ENCODE assay signal across 20 mouse cellular contexts in genomic region chr5:62858282-62858681, GRCm38 (mm10). TPM values are rescaled to one million over a fixed set of nuclear protein-coding genes. Genes with fewer than 3 reads are reported as not detected.
DNase-seq lines count a peak whose midpoint lies in the region; ATAC-seq lines count a peak whose summit lies in the region.
"Had no signal": no experiment of that assay in that cellular context is flagged by ENCODE, and none has a peak within 500 bp of the region (broad histone marks: within the 10 kb centered on the region; RNA-seq: fewer than 3 reads in every experiment).

No protein-coding gene starts in this region.

- no peaks in the 10 kb centered on the region for H3K27me3 ChIP-seq in hindbrain, embryonic 14.5 days (ENCODE audit: control insufficient read depth, insufficient read depth, low read length)
- H3K27me3 ChIP-seq: forebrain, embryonic 12.5 days; heart, embryonic 12.5 days; hindbrain, embryonic 12.5 days had no signal

- H3K9ac ChIP-seq in hindbrain, embryonic 14.5 days = no peak overlapping the region
- H3K9ac ChIP-seq: forebrain, embryonic 12.5 days; heart, embryonic 12.5 days; hindbrain, embryonic 12.5 days; liver, embryonic 14.5 days had no signal

- H3K4me1 ChIP-seq in hindbrain, embryonic 14.5 days (replicated peaks; ENCODE audit: control insufficient read depth, insufficient read depth, low read length) = no peaks in the 10 kb centered on the region
- H3K4me1 ChIP-seq: forebrain, embryonic 12.5 days; heart, embryonic 12.5 days; hindbrain, embryonic 12.5 days; midbrain, embryonic 10.5 days had no signal

- peak; percentile 64 for ATAC-seq in megakaryocyte, adult 5-6 weeks (ENCODE audit: poor library complexity, severe bottlenecking)
- no peak for ATAC-seq in hindbrain, embryonic 14.5 days (ENCODE audit: low FRiP score)

- 81% methylated on average over 2 of the region's 2 CpGs for WGBS in hindbrain, embryonic 14.5 days

- H3K4me3 ChIP-seq in hindbrain, embryonic 14.5 days (replicated peaks; ENCODE audit: low read length) = no peak overlapping the region
- H3K4me3 ChIP-seq: forebrain, embryonic 12.5 days; heart, embryonic 12.5 days; hindbrain, embryonic 12.5 days; midbrain, embryonic 10.5 days; myocyte had no signal

- DNase-seq in CD4-positive helper T cell, adult 2 months (ENCODE audit: low read depth, low spot score) = peak; percentile 92
- DNase-seq in CD8-positive naive resting alpha-beta T cell, adult 2 months (ENCODE audit: low read depth in 2 of 2, low spot score in 2 of 2) = peak; percentile 77 to 82
- peak; percentile 93 for DNase-seq in thymus, postnatal 0 days (ENCODE audit: low spot score)
- no peak for DNase-seq in adrenal gland, postnatal 25 days
- DNase-seq in hindbrain, embryonic 14.5 days (ENCODE audit: low spot score) = no peak
- DNase-seq in testis, postnatal 14 days (ENCODE audit: low spot score) = no peak
- DNase-seq: cerebellum, postnatal 14 days; gastrocnemius, postnatal 14 days; kidney, adult 2 months; right cerebral cortex, postnatal 4 days had no signal

- no peak overlapping the region for H3K27ac ChIP-seq in hindbrain, embryonic 14.5 days
- H3K27ac ChIP-seq: forebrain, embryonic 12.5 days; hindbrain, embryonic 12.5 days; liver, embryonic 14.5 days; midbrain, embryonic 10.5 days had no signal

- no peak overlapping the region for H3K4me2 ChIP-seq in hindbrain, embryonic 14.5 days (replicated peaks)
- H3K4me2 ChIP-seq: forebrain, embryonic 12.5 days; heart, embryonic 12.5 days; hindbrain, embryonic 12.5 days had no signal

- H3K9me3 ChIP-seq in hindbrain, embryonic 14.5 days (ENCODE audit: control insufficient read depth, low read length) = no peaks in the 10 kb centered on the region
- H3K9me3 ChIP-seq: forebrain, embryonic 12.5 days; heart, embryonic 12.5 days; hindbrain, embryonic 12.5 days; midbrain, embryonic 10.5 days had no signal

- no peaks in the 10 kb centered on the region for H3K36me3 ChIP-seq in hindbrain, embryonic 14.5 days (replicated peaks; ENCODE audit: control insufficient read depth, insufficient read depth)
- H3K36me3 ChIP-seq: forebrain, embryonic 12.5 days; heart, embryonic 12.5 days; hindbrain, embryonic 12.5 days; midbrain, embryonic 10.5 days had no signal

RNA-seq across cellular contexts. Expression of gene Dthd1, which starts 44.7 kb away (rescaled TPM):
- total RNA-seq in megakaryocyte, adult 5-6 weeks (2015) = not detected in 2 replicates
- total RNA-seq in megakaryocyte, adult 5-6 weeks (2017) = not detected in 2 replicates
- polyA plus RNA-seq in thymus, postnatal 0 days (2015; fragmentation: Nextera tagmentation; extraction: Ambion mirVana) = not detected in 2 replicates
- total RNA-seq in adrenal gland, postnatal 25 days (2021) = not detected in 2 replicates
- not detected in 2 replicates for polyA plus RNA-seq in hindbrain, embryonic 14.5 days (2014; fragmentation: Nextera tagmentation; extraction: Ambion mirVana)
- total RNA-seq: gastrocnemius, postnatal 14 days; left cerebral cortex, postnatal 14 days; MEL had no signal
- polyA plus RNA-seq: embryonic facial prominence, embryonic 11.5 days; forebrain, embryonic 12.5 days; hindbrain, embryonic 12.5 days; kidney, adult 2 months; liver, embryonic 14.5 days; midbrain, embryonic 10.5 days had no signal

Comparison
In these comparisons a context has a peak if more than half of its experiments do, and no peak if none do; other contexts are left out.
1. DNase-seq: peak in CD4-positive helper T cell, adult 2 months (single experiment), CD8-positive naive resting alpha-beta T cell, adult 2 months (2 of 2) and thymus, postnatal 0 days (single experiment); none in adrenal gland, postnatal 25 days (single experiment), hindbrain, embryonic 14.5 days (single experiment) and testis, postnatal 14 days (single experiment).